Mouse (Mus musculus): ENCODE results near the gene Slc48a1.

DNA sequence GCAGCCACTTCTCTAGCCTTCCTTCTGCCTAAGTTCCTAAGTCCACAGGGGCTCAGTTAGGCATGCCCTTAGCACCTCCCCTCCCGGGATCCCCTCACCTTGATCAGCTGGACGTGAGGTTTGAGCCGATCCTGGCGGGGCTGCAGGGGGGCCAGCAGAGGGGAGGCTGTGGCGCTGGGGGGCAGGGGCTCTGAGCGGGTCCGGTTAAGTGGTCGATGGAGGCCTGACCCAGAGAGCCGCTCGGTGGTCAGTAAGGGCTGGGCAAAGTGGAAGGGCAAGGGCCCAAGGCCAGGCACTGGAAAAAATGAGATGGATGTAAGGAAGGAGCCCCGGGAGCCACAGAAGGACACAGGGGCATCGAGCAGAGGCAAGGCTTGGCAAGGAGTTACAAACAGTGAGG lies 29.5 kb downstream of the Slc48a1 start:
- TF ChIP-seq POLR2A (IDR thresholded peaks at IDR 0.05; ENCODE audit: control insufficient read depth in 1 of 2, insufficient read depth in 1 of 2, low read depth in 1 of 2, low read length in 2 of 2, poor library complexity in 1 of 2) (no peak), CHD2 (IDR thresholded peaks at IDR 0.05; ENCODE audit: low read length) (no peak), CTCF (IDR thresholded peaks at IDR 0.05 in 2 of 3, conservative IDR thresholded peaks at IDR 0.05 in 1 of 3; ENCODE audit: control insufficient read depth in 1 of 3, insufficient read depth in 1 of 3, low read depth in 2 of 3, low read length in 3 of 3, poor library complexity in 1 of 3, severe bottlenecking in 1 of 3) (no peak), ZKSCAN1 (IDR thresholded peaks at IDR 0.05; ENCODE audit: low read depth, low read length) (no peak), MAX (IDR thresholded peaks at IDR 0.05; ENCODE audit: low read length) (no peak), EP300 (IDR thresholded peaks at IDR 0.05; ENCODE audit: low read depth in 1 of 2, low read length in 2 of 2) (no peak), CHD1 (IDR thresholded peaks at IDR 0.05; ENCODE audit: low read depth, low read length) (no peak), KAT2A (conservative IDR thresholded peaks at IDR 0.05; ENCODE audit: low read depth, low read length) (no peak), E2F4 (IDR thresholded peaks at IDR 0.05; ENCODE audit: borderline replicate concordance, low read depth, low read length) (no peak), RAD21 (IDR thresholded peaks at IDR 0.05; ENCODE audit: low read depth, low read length) (no peak), HCFC1 (IDR thresholded peaks at IDR 0.05; ENCODE audit: low read depth, low read length) (no peak), MYC (IDR thresholded peaks at IDR 0.05; ENCODE audit: low read depth, low read length) (no peak), ZNF384 (IDR thresholded peaks at IDR 0.05; ENCODE audit: low read depth, low read length) (no peak)

Measured in MEL (cell line).